Mouse (Mus musculus) stomach, postnatal 0 days (tissue): ENCODE results near the gene Add2.

Source experiments
- CTCF ChIP-seq: IDR thresholded peaks from 2 replicates; pipeline ENCODE4 v1.5.1; 2016; ENCODE audit warnings: antibody characterized with exemption, low read depth, mild to moderate bottlenecking, moderate library complexity
- EP300 ChIP-seq: optimal IDR thresholded peaks from 2 replicates; pipeline ENCODE3; 2016; ENCODE audit warnings: antibody characterized with exemption

- TF ChIP-seq CTCF, result no peak
- no peak for TF ChIP-seq EP300
Observed at GRCm38 (mm10) chr6:86136206-86136605, 107.7 kb downstream of the Add2 start.
